Mouse (Mus musculus): ENCODE data around the gene Map1b. TPM values are rescaled to one million over a fixed set of nuclear protein-coding genes. Genes with fewer than 3 reads are reported as not detected.

Gene Map1b
- polyA plus RNA-seq, 1 experiment from 2014 or later: 55.1 TPM

DNA sequence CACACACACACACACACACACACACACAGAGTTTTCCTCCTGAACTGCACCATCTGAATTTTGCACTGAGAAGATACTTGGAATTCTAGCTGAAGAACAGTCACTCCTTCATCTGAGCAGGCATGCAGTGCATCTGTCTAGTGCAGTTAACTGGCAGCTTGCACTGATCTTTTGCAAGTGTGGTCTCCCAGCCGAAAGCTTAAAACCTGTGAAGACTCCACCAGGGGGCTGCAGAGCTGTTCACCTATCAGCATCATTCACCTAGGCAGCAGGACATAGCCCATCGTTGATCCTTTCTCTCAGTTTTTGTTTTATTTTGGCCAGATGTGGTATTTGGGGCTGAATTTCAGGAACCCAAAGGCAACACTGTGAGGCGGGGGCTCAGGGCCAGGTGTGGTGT is 15.7 kb downstream of the Map1b start:
- 72% methylated on average over 3 of the region's 3 CpGs for WGBS
- Histone ChIP-seq H3K36me3 (ENCODE audit: control insufficient read depth, insufficient read depth, low read length) (peaks cover 4% of the 10 kb centered on the region; the same call in 1 of the 2 replicates), H3K9me3 (ENCODE audit: control insufficient read depth, low read length) (no peaks in the 10 kb centered on the region), H3K27ac (ENCODE audit: low read depth, low read length) (no peak overlapping the region), H3K4me1 (ENCODE audit: control insufficient read depth, insufficient read depth, low read length) (peaks cover 10% of the 10 kb centered on the region), H3K4me2 (replicated peaks; ENCODE audit: low read depth, low read length) (no peak overlapping the region), H3K27me3 (ENCODE audit: control insufficient read depth, insufficient read depth, low read length) (no peaks in the 10 kb centered on the region), H3K9ac (ENCODE audit: low read depth, low read length) (no peak overlapping the region), H3K4me3 (ENCODE audit: low read length) (no peak overlapping the region)
- no peak for ATAC-seq (ENCODE audit: low FRiP score, low TSS enrichment)

DNA sequence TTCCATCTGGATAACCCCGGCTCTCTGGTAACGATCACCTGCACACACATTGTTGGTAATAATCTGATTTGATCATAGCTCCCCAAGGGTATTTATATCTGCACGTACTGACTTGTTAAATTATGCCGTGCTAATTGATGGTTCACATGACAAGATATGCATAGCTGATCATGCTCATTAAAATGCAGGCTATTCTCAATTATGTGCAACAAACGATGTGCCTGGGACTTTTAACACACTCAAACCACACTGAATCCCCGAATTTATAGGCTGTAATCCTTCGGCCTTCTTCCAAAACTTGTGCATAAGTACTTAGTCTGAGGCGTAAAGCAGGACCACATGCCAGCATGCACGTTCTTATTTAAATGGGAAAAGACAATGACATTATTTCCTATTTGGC is 16.6 kb downstream of the Map1b start:
- Histone ChIP-seq H3K4me3 (ENCODE audit: low read length) (no peak overlapping the region), H3K9ac (ENCODE audit: low read depth, low read length) (no peak overlapping the region), H3K9me3 (ENCODE audit: control insufficient read depth, low read length) (no peaks in the 10 kb centered on the region), H3K27ac (ENCODE audit: low read depth, low read length) (no peak overlapping the region), H3K4me1 (ENCODE audit: control insufficient read depth, insufficient read depth, low read length) (peaks cover 10% of the 10 kb centered on the region), H3K27me3 (ENCODE audit: control insufficient read depth, insufficient read depth, low read length) (no peaks in the 10 kb centered on the region), H3K4me2 (replicated peaks; ENCODE audit: low read depth, low read length) (no peak overlapping the region), H3K36me3 (ENCODE audit: control insufficient read depth, insufficient read depth, low read length) (peaks cover under 1% of the 10 kb centered on the region; the same call in 1 of the 2 replicates)
- ATAC-seq (ENCODE audit: low FRiP score, low TSS enrichment): no peak
- 85% methylated on average over 9 of the region's 9 CpGs for WGBS

DNA sequence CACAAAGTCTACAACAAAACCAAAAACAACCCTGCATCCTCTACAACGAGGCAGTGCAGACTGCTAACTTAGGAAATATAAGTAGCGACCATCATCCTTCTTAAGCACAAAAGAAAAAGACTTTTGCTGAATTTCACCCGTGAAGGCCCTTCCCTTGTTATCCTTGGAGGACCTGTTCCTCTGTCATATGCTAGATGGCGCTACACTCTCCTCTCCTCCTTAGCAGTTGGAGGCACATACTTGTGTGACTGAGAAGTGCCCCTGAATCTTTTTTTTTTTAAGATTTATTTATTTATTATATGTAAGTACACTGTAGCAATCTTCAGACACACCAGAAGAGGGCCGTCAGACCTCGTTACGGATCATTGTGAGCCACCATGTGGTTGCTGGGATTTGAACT is 20.2 kb downstream of the Map1b start:
- Histone ChIP-seq H3K9ac (ENCODE audit: low read depth, low read length) (no peak overlapping the region), H3K27me3 (ENCODE audit: control insufficient read depth, insufficient read depth, low read length) (no peaks in the 10 kb centered on the region), H3K4me1 (ENCODE audit: control insufficient read depth, insufficient read depth, low read length) (peaks cover 3% of the 10 kb centered on the region; the same call in 1 of the 2 replicates), H3K4me2 (replicated peaks; ENCODE audit: low read depth, low read length) (no peak overlapping the region), H3K36me3 (ENCODE audit: control insufficient read depth, insufficient read depth, low read length) (no peaks in the 10 kb centered on the region; the same call in 1 of the 2 replicates), H3K4me3 (ENCODE audit: low read length) (no peak overlapping the region), H3K9me3 (ENCODE audit: control insufficient read depth, low read length) (no peaks in the 10 kb centered on the region), H3K27ac (ENCODE audit: low read depth, low read length) (no peak overlapping the region)
- no peak for ATAC-seq (ENCODE audit: low FRiP score, low TSS enrichment)
- WGBS: 88% methylated on average over 7 of the region's 7 CpGs

- H3K4me2 ChIP-seq (replicated peaks; ENCODE audit: low read depth, low read length): no peak overlapping the region
- H3K4me3 ChIP-seq (ENCODE audit: low read length): no peak overlapping the region
- no peaks in the 10 kb centered on the region for H3K36me3 ChIP-seq (ENCODE audit: control insufficient read depth, insufficient read depth, low read length)
- H3K9ac ChIP-seq (ENCODE audit: low read depth, low read length): no peak overlapping the region
- H3K27ac ChIP-seq (ENCODE audit: low read depth, low read length): no peak overlapping the region
- WGBS: 65% methylated on average over 10 of the region's 10 CpGs
- no peak for ATAC-seq (ENCODE audit: low FRiP score, low TSS enrichment)
- H3K4me1 ChIP-seq (ENCODE audit: control insufficient read depth, insufficient read depth, low read length): 0 out of 2 replicates have a peak, but pooled peaks cover 3% of the 10 kb centered on the region
- no peaks in the 10 kb centered on the region for H3K9me3 ChIP-seq (ENCODE audit: control insufficient read depth, low read length)
- H3K27me3 ChIP-seq (ENCODE audit: control insufficient read depth, insufficient read depth, low read length): no peaks in the 10 kb centered on the region
These were observed 21.9 kb downstream of the Map1b start for GRCm38 (mm10) chr13:99494416-99494815.

GRCm38 (mm10) chr13:99493304-99493904 is 22.9 kb downstream of the Map1b start:
- Histone ChIP-seq H3K27ac (ENCODE audit: low read depth, low read length) (no peak overlapping the region), H3K27me3 (ENCODE audit: control insufficient read depth, insufficient read depth, low read length) (no peaks in the 10 kb centered on the region), H3K9ac (ENCODE audit: low read depth, low read length) (no peak overlapping the region), H3K36me3 (ENCODE audit: control insufficient read depth, insufficient read depth, low read length) (no peaks in the 10 kb centered on the region), H3K4me3 (ENCODE audit: low read length) (no peak overlapping the region), H3K4me2 (replicated peaks; ENCODE audit: low read depth, low read length) (no peak overlapping the region), H3K4me1 (ENCODE audit: control insufficient read depth, insufficient read depth, low read length) (0 out of 2 replicates have a peak, but pooled peaks cover 3% of the 10 kb centered on the region), H3K9me3 (ENCODE audit: control insufficient read depth, low read length) (no peaks in the 10 kb centered on the region)
- 71% methylated on average over 5 of the region's 5 CpGs for WGBS
- ATAC-seq (ENCODE audit: low FRiP score, low TSS enrichment): no peak

GRCm38 (mm10) chr13:99492619-99493303 is 23.6 kb downstream of the Map1b start:
- Histone ChIP-seq H3K9ac (ENCODE audit: low read depth, low read length) (no peak overlapping the region), H3K4me1 (ENCODE audit: control insufficient read depth, insufficient read depth, low read length) (0 out of 2 replicates have a peak, but pooled peaks cover 3% of the 10 kb centered on the region), H3K9me3 (ENCODE audit: control insufficient read depth, low read length) (no peaks in the 10 kb centered on the region), H3K27ac (ENCODE audit: low read depth, low read length) (no peak overlapping the region), H3K36me3 (ENCODE audit: control insufficient read depth, insufficient read depth, low read length) (no peaks in the 10 kb centered on the region), H3K4me2 (replicated peaks; ENCODE audit: low read depth, low read length) (no peak overlapping the region), H3K27me3 (ENCODE audit: control insufficient read depth, insufficient read depth, low read length) (no peaks in the 10 kb centered on the region), H3K4me3 (ENCODE audit: low read length) (no peak overlapping the region)
- WGBS: 71% methylated on average over 7 of the region's 7 CpGs
- no peak for ATAC-seq (ENCODE audit: low FRiP score, low TSS enrichment)

DNA sequence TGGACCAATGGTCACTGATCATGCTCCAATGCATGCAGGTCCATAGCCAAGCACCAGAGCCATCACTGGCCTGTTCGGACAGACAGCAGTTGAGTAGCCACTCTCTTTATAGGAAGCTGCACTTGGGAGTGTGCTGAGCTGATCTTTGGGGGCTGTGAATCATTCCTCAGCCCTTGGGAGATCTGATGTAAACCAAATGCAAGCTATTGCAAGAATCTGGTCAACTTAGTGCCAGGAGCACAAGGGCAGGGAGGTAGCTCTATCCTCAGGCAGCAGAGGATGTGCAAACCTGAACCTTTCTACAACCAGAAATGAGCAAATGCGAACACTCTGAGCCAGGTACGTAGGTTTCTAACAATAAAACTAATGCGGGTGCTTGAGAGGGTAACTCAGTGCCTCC is 26.3 kb downstream of the Map1b start:
- no peak overlapping the region for H3K4me3 ChIP-seq (ENCODE audit: low read length)
- H3K27me3 ChIP-seq (ENCODE audit: control insufficient read depth, insufficient read depth, low read length): no peaks in the 10 kb centered on the region
- no peak overlapping the region for H3K4me2 ChIP-seq (replicated peaks; ENCODE audit: low read depth, low read length)
- no peak for ATAC-seq (ENCODE audit: low FRiP score, low TSS enrichment)
- no peaks in the 10 kb centered on the region for H3K36me3 ChIP-seq (ENCODE audit: control insufficient read depth, insufficient read depth, low read length)
- no peaks in the 10 kb centered on the region for H3K9me3 ChIP-seq (ENCODE audit: control insufficient read depth, low read length)
- H3K4me1 ChIP-seq (ENCODE audit: control insufficient read depth, insufficient read depth, low read length): 0 out of 2 replicates have a peak, but pooled peaks cover 3% of the 10 kb centered on the region
- H3K27ac ChIP-seq (ENCODE audit: low read depth, low read length): no peak overlapping the region
- H3K9ac ChIP-seq (ENCODE audit: low read depth, low read length): no peak overlapping the region
- 92% methylated on average over 4 of the region's 4 CpGs for WGBS

- Histone ChIP-seq H3K27me3 (ENCODE audit: control insufficient read depth, insufficient read depth, low read length) (no peaks in the 10 kb centered on the region), H3K4me3 (ENCODE audit: low read length) (no peak overlapping the region), H3K36me3 (ENCODE audit: control insufficient read depth, insufficient read depth, low read length) (no peaks in the 10 kb centered on the region), H3K27ac (ENCODE audit: low read depth, low read length) (no peak overlapping the region), H3K4me1 (ENCODE audit: control insufficient read depth, insufficient read depth, low read length) (0 out of 2 replicates have a peak, but pooled peaks cover 3% of the 10 kb centered on the region), H3K4me2 (replicated peaks; ENCODE audit: low read depth, low read length) (no peak overlapping the region), H3K9ac (ENCODE audit: low read depth, low read length) (no peak overlapping the region), H3K9me3 (ENCODE audit: control insufficient read depth, low read length) (no peaks in the 10 kb centered on the region)
- 93% methylated on average over 5 of the region's 5 CpGs for WGBS
- no peak for ATAC-seq (ENCODE audit: low FRiP score, low TSS enrichment)
These were observed 27.2 kb downstream of the Map1b start for GRCm38 (mm10) chr13:99489175-99489574.

DNA sequence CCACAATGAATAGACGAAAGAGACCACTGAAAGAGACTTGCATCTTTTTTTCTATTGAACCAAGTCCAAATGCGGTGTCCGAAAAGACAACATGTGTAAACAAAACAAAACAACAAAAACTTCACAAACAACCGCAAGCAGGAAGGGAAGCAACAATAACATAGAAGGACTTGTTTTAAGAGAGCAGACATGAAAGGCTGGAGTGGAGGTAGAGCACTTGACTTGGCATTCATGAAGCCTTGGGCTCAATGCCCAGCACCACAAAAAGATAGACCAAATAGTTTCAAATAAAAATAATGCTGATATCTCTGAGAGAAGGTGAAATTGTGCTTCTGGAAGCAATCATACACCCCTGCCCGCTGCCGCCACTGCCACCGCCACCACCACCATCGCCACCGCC is 30.5 kb downstream of the Map1b start:
- no peaks in the 10 kb centered on the region for H3K36me3 ChIP-seq (ENCODE audit: control insufficient read depth, insufficient read depth, low read length)
- H3K4me1 ChIP-seq (ENCODE audit: control insufficient read depth, insufficient read depth, low read length): no peaks in the 10 kb centered on the region
- whole genome bisulfite sequencing: 94% methylated on average over 9 of the region's 9 CpGs
- H3K27ac ChIP-seq (ENCODE audit: low read depth, low read length): no peak overlapping the region
- no peaks in the 10 kb centered on the region for H3K27me3 ChIP-seq (ENCODE audit: control insufficient read depth, insufficient read depth, low read length)
- H3K9ac ChIP-seq (ENCODE audit: low read depth, low read length): no peak overlapping the region
- no peak for ATAC-seq (ENCODE audit: low FRiP score, low TSS enrichment)
- no peaks in the 10 kb centered on the region for H3K9me3 ChIP-seq (ENCODE audit: control insufficient read depth, low read length)
- H3K4me3 ChIP-seq (ENCODE audit: low read length): no peak overlapping the region
- H3K4me2 ChIP-seq (replicated peaks; ENCODE audit: low read depth, low read length): no peak overlapping the region
